Mouse (Mus musculus) liver, adult 2 months (tissue): ENCODE measurements around the gene Pdlim4. TPM values are rescaled to one million over a fixed set of nuclear protein-coding genes. Genes with fewer than 3 reads are reported as not detected.

ENCODE experiments used
- DNase-seq: peaks from one replicate; pipeline ENCODE4 v3.0.0-alpha.2; 2011; ENCODE audit warnings: low read depth, low spot score; ENCODE audit errors: extremely low read depth
- H3K27ac ChIP-seq: fragments of 200-500 bp; replicated peaks from 2 replicates; pipeline ENCODE4 v1.5.1; 2012; ENCODE audit warnings: low read depth, mild to moderate bottlenecking, control low read depth, inconsistent platforms, low read length; ENCODE audit not compliant: insufficient read depth
- H3K27me3 ChIP-seq: fragments of 200-500 bp; 2 replicates; pipeline ENCODE4 v1.6.1; 2012; ENCODE audit warnings: mild to moderate bottlenecking, moderate library complexity, low read length, inconsistent platforms; ENCODE audit not compliant: control insufficient read depth, insufficient read depth
- H3K36me3 ChIP-seq: fragments of 200-500 bp; 2 replicates; pipeline ENCODE4 v1.6.1; 2012; ENCODE audit warnings: low read length, inconsistent platforms; ENCODE audit not compliant: control insufficient read depth, insufficient read depth
- H3K4me1 ChIP-seq: fragments of 200-500 bp; 2 replicates; pipeline ENCODE4 v1.6.1; 2011; ENCODE audit warnings: low read length; ENCODE audit not compliant: control insufficient read depth, insufficient read depth
- H3K4me3 ChIP-seq: fragments of 200-500 bp; 2 replicates; pipeline ENCODE4 v1.5.1; 2011; ENCODE audit warnings: low read depth, mild to moderate bottlenecking, control low read depth, low read length, moderate library complexity; ENCODE audit not compliant: insufficient read depth
- H3K79me2 ChIP-seq: fragments of 200-500 bp; 2 replicates; pipeline ENCODE4 v1.6.1; 2012; ENCODE audit warnings: inconsistent platforms, mild to moderate bottlenecking, low read length, moderate library complexity; ENCODE audit not compliant: control insufficient read depth, insufficient read depth
- H3K9ac ChIP-seq: fragments of 200-500 bp; 2 replicates; pipeline ENCODE4 v1.6.1; 2012; ENCODE audit warnings: low read depth, mild to moderate bottlenecking, control low read depth, inconsistent platforms, low read length
- CTCF ChIP-seq: fragments of 200-500 bp; IDR thresholded peaks from 2 replicates; pipeline ENCODE4 v1.5.1; 2011; ENCODE audit warnings: low read depth, low read length, control low read depth
- POLR2A ChIP-seq: fragments of 200-500 bp; IDR thresholded peaks from 2 replicates; pipeline ENCODE4 v1.6.1; 2011; ENCODE audit warnings: low read length, control low read depth; ENCODE audit not compliant: insufficient read depth; ENCODE audit errors: extremely low read depth
- WGBS: fragments of 180-500 bp; shearing (Covaris S2); methylation state at CpG from one replicate; pipeline ENCODE4 v1.1.7; 2018; 5-methylcytosine and 5-hydroxymethylcytosine counted together
- polyA plus RNA-seq: library from polyadenylated mRNA; depleted of rRNA; stranded (reverse); fragments of >200 nt; gene quantifications from 2 replicates; pipeline ENCODE4 v1.2.3, GENCODE M21; 2012
- total RNA-seq: library from RNA; depleted of rRNA; stranded (reverse); fragments of >200 nt; gene quantifications from 2 replicates; pipeline ENCODE4 v1.2.3, GENCODE M21; 2014

Gene Pdlim4
- total and polyA plus RNA-seq, 2 experiments = 1.6 to 3.0 TPM

DNA sequence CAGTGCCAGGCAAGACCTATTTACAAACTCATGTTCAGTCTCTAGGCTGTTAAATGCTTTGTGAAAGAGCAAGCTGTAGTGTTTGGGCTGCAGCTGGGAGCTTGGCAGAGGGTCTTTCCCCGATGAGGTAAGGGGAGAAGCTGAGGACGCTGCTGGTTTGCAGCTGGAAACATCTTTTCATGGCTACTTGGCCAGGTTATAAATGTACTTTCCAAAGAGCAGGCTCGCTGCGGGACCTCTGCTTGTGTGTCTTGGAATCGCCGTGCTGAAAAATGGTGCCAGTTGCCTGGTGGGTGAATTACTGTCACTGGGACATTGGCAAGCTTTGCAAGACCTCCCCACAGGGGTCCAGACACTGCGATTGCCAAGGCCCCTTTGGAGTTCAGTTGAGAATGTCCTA lies 38.4 kb upstream of the Pdlim4 start:
- Histone ChIP-seq H3K36me3 (no peaks in the 10 kb centered on the region), H3K79me2 (no peaks in the 10 kb centered on the region), H3K4me3 (no peak overlapping the region), H3K9ac (no peak overlapping the region), H3K4me1 (no peaks in the 10 kb centered on the region), H3K27me3 (no peaks in the 10 kb centered on the region), H3K27ac (no peak overlapping the region)
- no peak for TF ChIP-seq POLR2A
- no peak for DNase-seq
- WGBS = 96% methylated on average over 7 of the region's 7 CpGs

GRCm38 (mm10) chr11:54106676-54107075 lies 37.9 kb upstream of the Pdlim4 start:
- DNase-seq = peak; percentile 66
- Histone ChIP-seq H3K27me3 (no peaks in the 10 kb centered on the region), H3K9ac (no peak overlapping the region), H3K4me1 (no peaks in the 10 kb centered on the region), H3K27ac (no peak overlapping the region), H3K36me3 (no peaks in the 10 kb centered on the region), H3K79me2 (no peaks in the 10 kb centered on the region), H3K4me3 (no peak overlapping the region)
- TF ChIP-seq CTCF (no peak), POLR2A (no peak)
- 94% methylated on average over 3 of the region's 3 CpGs for WGBS

- Histone ChIP-seq H3K27ac (no peak overlapping the region), H3K36me3 (no peaks in the 10 kb centered on the region), H3K9ac (no peak overlapping the region), H3K4me1 (peaks cover 4% of the 10 kb centered on the region), H3K27me3 (no peaks in the 10 kb centered on the region), H3K4me3 (no peak overlapping the region), H3K79me2 (no peaks in the 10 kb centered on the region)
- no peak for TF ChIP-seq POLR2A
- TF ChIP-seq CTCF = no peak
- 97% methylated on average over 6 of the region's 6 CpGs for WGBS
- DNase-seq = no peak
Observed at GRCm38 (mm10) chr11:54105011-54105410, 36.2 kb upstream of the Pdlim4 start.

- TF ChIP-seq POLR2A (no peak), CTCF (no peak)
- H3K36me3 ChIP-seq = no peaks in the 10 kb centered on the region
- no peaks in the 10 kb centered on the region for H3K27me3 ChIP-seq
- peaks cover 4% of the 10 kb centered on the region for H3K4me1 ChIP-seq
- no peak overlapping the region for H3K9ac ChIP-seq
- H3K79me2 ChIP-seq = no peaks in the 10 kb centered on the region
- H3K27ac ChIP-seq = no peak overlapping the region
- DNase-seq = no peak
- H3K4me3 ChIP-seq = no peak overlapping the region
- WGBS = 90% methylated on average over 10 of the region's 10 CpGs
Observed at GRCm38 (mm10) chr11:54102706-54103449, 34.1 kb upstream of the Pdlim4 start.

GRCm38 (mm10) chr11:54101701-54102100 lies 32.9 kb upstream of the Pdlim4 start:
- H3K9ac ChIP-seq = no peak overlapping the region
- H3K4me1 ChIP-seq = peaks cover 4% of the 10 kb centered on the region
- H3K36me3 ChIP-seq = no peaks in the 10 kb centered on the region
- no peak overlapping the region for H3K27ac ChIP-seq
- no peaks in the 10 kb centered on the region for H3K79me2 ChIP-seq
- 91% methylated on average over 9 of the region's 9 CpGs for WGBS
- no peak for TF ChIP-seq CTCF
- no peak overlapping the region for H3K4me3 ChIP-seq
- H3K27me3 ChIP-seq = no peaks in the 10 kb centered on the region
- DNase-seq = no peak

GRCm38 (mm10) chr11:54100692-54101591 lies 32.1 kb upstream of the Pdlim4 start:
- DNase-seq = peak; percentile 45
- Histone ChIP-seq H3K4me1 (peaks cover 4% of the 10 kb centered on the region), H3K36me3 (no peaks in the 10 kb centered on the region), H3K4me3 (peak overlapping the region; percentile 91), H3K9ac (peak overlapping the region; percentile 88), H3K79me2 (no peaks in the 10 kb centered on the region), H3K27me3 (no peaks in the 10 kb centered on the region), H3K27ac (no peak overlapping the region)
- 2% methylated on average over 83 of the region's 83 CpGs for WGBS
- no peak for TF ChIP-seq POLR2A
- TF ChIP-seq CTCF = no peak
